Mouse (Mus musculus) forebrain, embryonic 14.5 days (tissue): ENCODE measurements at regions not wholly inside any gene's neighbourhood (a gene's known extent, or its start where the extent isn't known, plus 50 kb on each side); places are given as distances from the start of the nearest gene placed in this dataset.
A peak's percentile ranks its signal among the peaks of the same experiment; 100 is the strongest.

Source experiments
- ATAC-seq: fragments of 200-750 bp; cut with Nextera tagmentation; 2 replicates; pipeline ENCODE4 v1.8.0; 2017; ENCODE audit warnings: mild to moderate bottlenecking, moderate library complexity
- DNase-seq: peaks from one replicate; pipeline ENCODE4 v3.0.0-alpha.2; 2015; ENCODE audit warnings: low spot score
- H3K27ac ChIP-seq: fragments of 300-500 bp; sonication (generic); 2 replicates; pipeline ENCODE4 v1.5.1; 2014; ENCODE audit warnings: low read depth, mild to moderate bottlenecking, control low read depth, low read length, moderate library complexity
- H3K27me3 ChIP-seq: fragments of 300-500 bp; sonication (generic); replicated peaks from 2 replicates; pipeline ENCODE4 v1.6.1; 2014; ENCODE audit warnings: low read length, control low read depth, mixed read lengths; ENCODE audit not compliant: control insufficient read depth, insufficient read depth
- H3K36me3 ChIP-seq: fragments of 300-500 bp; sonication (generic); 2 replicates; pipeline ENCODE4 v1.6.1; 2014; ENCODE audit warnings: low read length, control low read depth; ENCODE audit not compliant: control insufficient read depth, insufficient read depth
- H3K4me1 ChIP-seq: fragments of 300-500 bp; sonication (generic); 2 replicates; pipeline ENCODE4 v1.6.1; 2014; ENCODE audit warnings: antibody characterized with exemption, low read length, control low read depth; ENCODE audit not compliant: control insufficient read depth, insufficient read depth
- H3K4me2 ChIP-seq: fragments of 300-500 bp; sonication (generic); 2 replicates; pipeline ENCODE4 v1.6.1; 2014; ENCODE audit warnings: mild to moderate bottlenecking, control low read depth, low read length
- H3K4me3 ChIP-seq: fragments of 300-500 bp; sonication (generic); 2 replicates; pipeline ENCODE4 v1.5.1; 2014; ENCODE audit warnings: low read depth, low read length, control low read depth
- H3K9ac ChIP-seq: fragments of 300-500 bp; sonication (generic); 2 replicates; pipeline ENCODE4 v1.6.1; 2014; ENCODE audit warnings: mild to moderate bottlenecking, low read length, control low read depth, moderate library complexity
- H3K9me3 ChIP-seq: fragments of 300-500 bp; sonication (generic); replicated peaks from 2 replicates; pipeline ENCODE4 v1.6.1; 2016; ENCODE audit warnings: low read length, control low read depth, mixed read lengths; ENCODE audit not compliant: control insufficient read depth
- WGBS: fragments of 180-500 bp; shearing (Covaris S2); extraction: QIAGEN DNeasy Blood & Tissue Kit; methylation state at CpG from one replicate; pipeline ENCODE4 v1.1.7; 2014; 5-methylcytosine and 5-hydroxymethylcytosine counted together

DNA sequence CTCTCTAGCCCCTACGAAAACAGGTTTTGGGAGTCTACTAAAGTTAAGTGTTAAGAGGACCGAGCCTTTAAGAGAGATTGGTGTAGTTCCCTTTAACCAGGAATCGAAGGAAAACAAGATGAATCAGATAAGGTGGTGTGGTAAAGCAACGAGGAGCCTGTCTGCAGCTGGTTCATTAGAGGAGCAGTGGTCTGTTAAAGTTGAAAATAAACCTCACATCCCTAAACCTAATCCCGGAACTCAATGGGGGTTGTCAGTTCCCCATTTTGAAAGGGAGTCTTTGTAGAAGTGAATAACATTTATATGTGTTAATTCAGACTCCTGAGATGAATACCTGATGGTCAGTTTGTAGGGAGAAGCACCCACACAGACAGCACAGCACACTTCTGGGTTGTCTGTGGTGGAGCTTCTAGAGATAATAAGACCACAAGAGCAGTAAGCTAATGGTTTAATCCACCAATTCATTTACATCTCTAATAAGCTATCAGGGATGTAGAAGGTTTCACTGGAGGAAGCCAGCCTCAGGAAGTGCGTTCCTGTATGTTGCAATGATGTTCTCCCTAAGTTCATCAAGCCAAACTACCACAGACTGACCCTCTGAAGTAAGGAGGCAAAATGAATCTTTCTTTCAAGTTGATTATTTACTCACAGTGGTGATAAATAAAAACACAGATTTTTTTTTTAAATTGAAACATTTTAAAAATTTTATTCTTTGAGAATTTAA is 318.9 kb upstream of the Nrp1 start:
- H3K36me3 ChIP-seq = no peaks in the 10 kb centered on the region
- H3K9me3 ChIP-seq = no peaks in the 10 kb centered on the region
- H3K4me3 ChIP-seq = no peak overlapping the region

DNA sequence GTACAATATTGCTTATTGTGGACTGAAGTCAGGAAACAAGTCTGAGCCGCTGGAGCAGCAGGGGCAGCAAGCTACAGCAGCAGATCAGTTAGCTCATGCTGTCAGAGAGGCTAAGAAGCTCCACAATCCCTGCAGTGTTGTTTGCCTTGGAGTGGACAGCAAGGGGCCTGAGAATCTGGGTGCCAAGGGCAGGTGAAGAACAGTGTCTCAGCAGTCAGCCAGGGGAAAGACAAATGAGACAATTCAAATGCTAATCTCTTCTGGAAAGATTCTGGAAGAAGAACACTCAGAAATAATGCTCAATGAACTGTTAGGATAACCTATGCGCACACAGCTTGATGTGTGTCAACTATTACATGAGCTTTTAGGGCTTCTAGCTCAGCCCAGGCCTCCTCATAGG is 315.5 kb upstream of the Nrp1 start:
- ATAC-seq (no peak), DNase-seq (no peak)
- H3K4me1 ChIP-seq = no peaks in the 10 kb centered on the region
- WGBS = 47% methylated on average over 2 of the region's 2 CpGs
- no peak overlapping the region for H3K9ac ChIP-seq
- no peak overlapping the region for H3K27ac ChIP-seq
- H3K4me2 ChIP-seq = no peak overlapping the region
- no peak overlapping the region for H3K4me3 ChIP-seq
- H3K27me3 ChIP-seq = no peaks in the 10 kb centered on the region
- H3K9me3 ChIP-seq = no peaks in the 10 kb centered on the region
- H3K36me3 ChIP-seq = no peaks in the 10 kb centered on the region

More for the DNA sequence above, 318.9 kb upstream of the Nrp1 start:
- DNase-seq = no peak
- H3K27ac ChIP-seq = no peak overlapping the region
- ATAC-seq = no peak
- no peaks in the 10 kb centered on the region for H3K27me3 ChIP-seq
- H3K9ac ChIP-seq = no peak overlapping the region
- no peaks in the 10 kb centered on the region for H3K4me1 ChIP-seq
- H3K4me2 ChIP-seq = no peak overlapping the region
- 83% methylated on average over 6 of the region's 6 CpGs for WGBS

- H3K36me3 ChIP-seq = no peaks in the 10 kb centered on the region
- 86% methylated on average over 4 of the region's 4 CpGs for WGBS
Observed at GRCm38 (mm10) chr8:128043392-128043791, 315.0 kb upstream of the Nrp1 start.

GRCm38 (mm10) chr8:128056251-128056650 is 302.2 kb upstream of the Nrp1 start:
- Histone ChIP-seq H3K27me3 (no peaks in the 10 kb centered on the region), H3K4me1 (peaks cover 3% of the 10 kb centered on the region; the same call in 1 of the 2 replicates), H3K9me3 (no peaks in the 10 kb centered on the region), H3K27ac (no peak overlapping the region), H3K4me2 (no peak overlapping the region), H3K4me3 (no peak overlapping the region), H3K9ac (no peak overlapping the region), H3K36me3 (no peaks in the 10 kb centered on the region)
- WGBS = 94% methylated on average over 8 of the region's 8 CpGs
- DNase-seq (no peak), ATAC-seq (no peak)

More at GRCm38 (mm10) chr8:128043392-128043791, 315.0 kb upstream of the Nrp1 start:
- Histone ChIP-seq H3K4me2 (no peak overlapping the region), H3K9ac (no peak overlapping the region), H3K4me1 (no peaks in the 10 kb centered on the region), H3K4me3 (no peak overlapping the region), H3K9me3 (no peaks in the 10 kb centered on the region), H3K27ac (no peak overlapping the region), H3K27me3 (no peaks in the 10 kb centered on the region)
- DNase-seq = no peak
- ATAC-seq = no peak

DNA sequence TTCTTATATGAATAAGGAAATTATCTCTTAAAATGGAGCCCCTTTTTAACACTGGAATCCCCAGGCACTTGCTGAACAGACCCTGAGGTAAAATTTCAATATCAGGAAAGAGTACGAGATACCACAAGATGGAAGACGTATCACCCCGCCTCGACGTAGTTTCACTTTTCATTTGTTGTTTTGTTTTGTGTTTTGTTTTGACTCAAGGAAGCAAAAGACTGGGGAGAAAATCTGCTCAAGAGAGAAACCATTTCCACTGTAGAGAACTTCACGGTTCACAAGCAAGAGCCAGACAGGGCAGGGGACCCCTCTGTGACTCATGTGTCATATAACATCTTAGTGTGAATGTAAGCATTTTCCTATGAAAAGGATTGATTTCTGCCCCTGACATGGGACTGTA is 300.6 kb upstream of the Nrp1 start:
- WGBS = 91% methylated on average over 6 of the region's 6 CpGs
- no peaks in the 10 kb centered on the region for H3K36me3 ChIP-seq

DNA sequence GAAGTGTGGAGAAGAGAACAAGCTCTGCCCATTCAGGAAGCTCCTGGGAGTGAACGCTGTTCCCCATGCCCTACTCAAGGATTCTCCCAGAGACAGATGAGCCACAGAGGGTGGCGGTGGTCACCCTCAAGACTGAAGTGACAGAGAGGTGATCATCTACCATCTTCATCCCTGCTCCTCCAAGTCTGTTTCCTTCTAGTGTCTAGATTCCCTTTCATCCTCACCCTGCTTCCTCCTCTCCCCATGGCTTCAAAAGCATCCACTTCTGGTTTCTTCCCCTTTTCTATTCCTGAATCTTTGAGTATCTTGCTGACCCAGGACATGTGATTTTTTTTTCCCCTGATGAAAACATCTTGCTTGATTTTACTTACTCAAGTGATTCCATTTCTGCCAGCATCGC is 298.6 kb upstream of the Nrp1 start:
- Histone ChIP-seq H3K27me3 (no peaks in the 10 kb centered on the region), H3K27ac (no peak overlapping the region), H3K9ac (no peak overlapping the region), H3K4me2 (no peak overlapping the region), H3K4me1 (no peaks in the 10 kb centered on the region), H3K36me3 (no peaks in the 10 kb centered on the region), H3K9me3 (no peaks in the 10 kb centered on the region), H3K4me3 (no peak overlapping the region)
- 90% methylated on average over 3 of the region's 3 CpGs for WGBS
- DNase-seq = no peak
- no peak for ATAC-seq

More for the DNA sequence above, 300.6 kb upstream of the Nrp1 start:
- no peaks in the 10 kb centered on the region for H3K9me3 ChIP-seq
- H3K9ac ChIP-seq = no peak overlapping the region
- DNase-seq = no peak
- H3K4me1 ChIP-seq = peaks cover 3% of the 10 kb centered on the region; the same call in 1 of the 2 replicates
- no peaks in the 10 kb centered on the region for H3K27me3 ChIP-seq
- no peak overlapping the region for H3K27ac ChIP-seq
- H3K4me3 ChIP-seq = no peak overlapping the region
- no peak overlapping the region for H3K4me2 ChIP-seq
- ATAC-seq = no peak

DNA sequence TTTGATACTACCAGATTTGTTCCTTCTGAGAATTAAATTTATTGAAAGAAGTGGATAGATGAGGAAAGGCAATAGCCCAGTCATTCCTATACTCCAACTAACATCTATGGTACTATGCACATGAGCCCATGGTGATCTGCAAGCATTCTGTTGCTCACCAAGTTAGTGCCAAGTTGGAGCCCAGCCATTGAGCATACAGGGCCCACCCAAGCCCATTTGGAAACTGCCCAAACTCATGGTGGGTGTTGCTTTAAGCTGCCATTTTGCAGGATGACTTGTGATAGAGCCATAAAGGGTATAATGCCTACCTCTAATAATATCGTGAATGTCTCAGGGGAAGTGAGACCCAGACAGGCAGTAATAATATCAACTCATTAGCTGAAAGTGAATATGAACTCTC is 294.2 kb upstream of the Nrp1 start:
- Histone ChIP-seq H3K4me3 (no peak overlapping the region), H3K9ac (no peak overlapping the region), H3K4me2 (no peak overlapping the region), H3K27me3 (no peaks in the 10 kb centered on the region), H3K4me1 (no peaks in the 10 kb centered on the region), H3K27ac (no peak overlapping the region), H3K36me3 (no peaks in the 10 kb centered on the region), H3K9me3 (no peaks in the 10 kb centered on the region)
- ATAC-seq (no peak), DNase-seq (peak; percentile 77)
- WGBS = 88% methylated on average over 1 of the region's 1 CpGs

GRCm38 (mm10) chr8:128065127-128065526 is 293.3 kb upstream of the Nrp1 start:
- H3K4me1 ChIP-seq = no peaks in the 10 kb centered on the region
- DNase-seq (no peak), ATAC-seq (no peak)
- no peaks in the 10 kb centered on the region for H3K27me3 ChIP-seq
- no peak overlapping the region for H3K9ac ChIP-seq
- H3K27ac ChIP-seq = no peak overlapping the region
- no peaks in the 10 kb centered on the region for H3K9me3 ChIP-seq
- no peak overlapping the region for H3K4me3 ChIP-seq
- H3K36me3 ChIP-seq = no peaks in the 10 kb centered on the region
- no peak overlapping the region for H3K4me2 ChIP-seq
- WGBS = 73% methylated on average over 2 of the region's 2 CpGs

DNA sequence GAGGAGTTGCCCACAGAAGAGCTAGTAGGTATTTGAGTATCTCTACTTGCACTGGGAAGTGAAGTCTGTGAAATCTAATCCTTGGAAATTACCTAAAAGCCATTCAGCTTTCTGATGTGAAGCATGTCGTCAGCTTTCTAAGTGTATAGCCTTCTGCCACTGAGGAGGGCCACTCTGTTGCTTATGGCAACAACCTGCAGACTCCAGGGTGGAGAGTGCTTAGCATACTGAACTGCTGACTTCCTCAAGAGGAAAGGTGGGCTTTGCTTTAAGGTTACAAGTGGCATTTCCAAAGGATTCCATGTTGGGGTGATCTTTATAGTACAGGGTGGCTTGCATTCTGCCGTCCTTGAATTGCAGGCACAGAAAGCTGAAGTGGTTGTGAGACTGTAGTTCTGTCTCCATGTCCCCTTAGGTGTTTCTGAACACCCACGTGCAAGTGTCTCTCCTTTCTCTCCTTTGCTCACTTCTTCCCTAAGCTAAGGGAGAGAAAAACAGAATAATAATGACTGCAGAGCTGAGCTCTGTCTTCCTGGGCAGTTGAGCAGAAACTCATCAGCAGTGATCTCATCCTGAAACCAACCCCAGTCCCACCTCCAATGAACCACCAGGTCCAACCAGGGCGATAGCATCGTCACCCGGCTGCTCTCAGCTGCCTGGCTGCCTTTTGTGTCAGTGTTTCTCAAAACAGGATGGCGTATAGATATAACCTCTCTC is 292.3 kb upstream of the Nrp1 start:
- Histone ChIP-seq H3K9ac (no peak overlapping the region), H3K36me3 (no peaks in the 10 kb centered on the region), H3K27me3 (no peaks in the 10 kb centered on the region), H3K4me1 (no peaks in the 10 kb centered on the region), H3K4me2 (no peak overlapping the region), H3K27ac (no peak overlapping the region), H3K9me3 (no peaks in the 10 kb centered on the region), H3K4me3 (no peak overlapping the region)
- no peak for DNase-seq
- 58% methylated on average over 7 of the region's 7 CpGs for WGBS
- ATAC-seq = no peak
